Mouse (Mus musculus) neural tube, embryonic 15.5 days (tissue): ENCODE results near the gene Fam20b. TPM values are rescaled to one million over a fixed set of nuclear protein-coding genes. Genes with fewer than 3 reads are reported as not detected.

Experiments used
- ATAC-seq: fragments of 200-750 bp; cut with Nextera tagmentation; 2 replicates; pipeline ENCODE4 v1.8.0; 2017; ENCODE audit warnings: mild to moderate bottlenecking, moderate TSS enrichment, moderate library complexity; ENCODE audit not compliant: low FRiP score
- H3K27ac ChIP-seq: fragments of 300-500 bp; sonication (generic); replicated peaks from 2 replicates; pipeline ENCODE4 v1.5.1; 2015; ENCODE audit warnings: mild to moderate bottlenecking, inconsistent platforms
- H3K27me3 ChIP-seq: fragments of 300-500 bp; sonication (generic); replicated peaks from 2 replicates; pipeline ENCODE4 v1.6.1; 2015; ENCODE audit warnings: inconsistent platforms
- H3K36me3 ChIP-seq: fragments of 300-500 bp; sonication (generic); 2 replicates; pipeline ENCODE4 v1.6.1; 2015; ENCODE audit warnings: inconsistent platforms
- H3K4me1 ChIP-seq: fragments of 300-500 bp; sonication (generic); 2 replicates; pipeline ENCODE4 v1.6.1; 2015; ENCODE audit warnings: inconsistent platforms
- H3K4me2 ChIP-seq: fragments of 300-500 bp; sonication (generic); 2 replicates; pipeline ENCODE4 v1.6.1; 2015; ENCODE audit warnings: inconsistent platforms, mild to moderate bottlenecking, moderate library complexity
- H3K4me3 ChIP-seq: fragments of 300-500 bp; sonication (generic); replicated peaks from 2 replicates; pipeline ENCODE4 v1.5.1; 2015; ENCODE audit warnings: mild to moderate bottlenecking, inconsistent platforms
- H3K9ac ChIP-seq: fragments of 300-500 bp; sonication (generic); replicated peaks from 2 replicates; pipeline ENCODE4 v1.6.1; 2015; ENCODE audit warnings: mild to moderate bottlenecking, inconsistent platforms
- H3K9me3 ChIP-seq: fragments of 300-500 bp; sonication (generic); replicated peaks from 2 replicates; pipeline ENCODE4 v1.6.1; 2016; ENCODE audit warnings: inconsistent platforms
- WGBS: fragments of 180-500 bp; shearing (Covaris S2); methylation state at CpG from one replicate; pipeline ENCODE4 v1.1.7; 2015; ENCODE audit warnings: mixed read lengths; 5-methylcytosine and 5-hydroxymethylcytosine counted together
- polyA plus RNA-seq: library from polyadenylated mRNA; unstranded; fragments of >200 nt; fragmentation: Nextera tagmentation; extraction: Ambion mirVana; gene quantifications from 2 replicates; pipeline ENCODE4 v1.2.1, GENCODE M21; 2015

Fam20b gene
- polyA plus RNA-seq, 1 experiment from 2014 or later, result 27.4 TPM

- WGBS, result 69% methylated on average over 9 of the region's 9 CpGs
- H3K4me3 ChIP-seq, result no peak overlapping the region
- H3K9ac ChIP-seq, result no peak overlapping the region
- H3K36me3 ChIP-seq, result peaks cover 35% of the 10 kb centered on the region
- H3K4me1 ChIP-seq, result peaks cover under 1% of the 10 kb centered on the region; the same call in 1 of the 2 replicates
- ATAC-seq, result no peak
- 0 out of 2 replicates have a peak, but pooled peaks cover 5% of the 10 kb centered on the region for H3K27me3 ChIP-seq
- no peaks in the 10 kb centered on the region for H3K9me3 ChIP-seq
- no peak overlapping the region for H3K4me2 ChIP-seq
- no peak overlapping the region for H3K27ac ChIP-seq
Measured at GRCm38 (mm10) chr1:156679599-156679998, 39.3 kb downstream of the Fam20b start.

DNA sequence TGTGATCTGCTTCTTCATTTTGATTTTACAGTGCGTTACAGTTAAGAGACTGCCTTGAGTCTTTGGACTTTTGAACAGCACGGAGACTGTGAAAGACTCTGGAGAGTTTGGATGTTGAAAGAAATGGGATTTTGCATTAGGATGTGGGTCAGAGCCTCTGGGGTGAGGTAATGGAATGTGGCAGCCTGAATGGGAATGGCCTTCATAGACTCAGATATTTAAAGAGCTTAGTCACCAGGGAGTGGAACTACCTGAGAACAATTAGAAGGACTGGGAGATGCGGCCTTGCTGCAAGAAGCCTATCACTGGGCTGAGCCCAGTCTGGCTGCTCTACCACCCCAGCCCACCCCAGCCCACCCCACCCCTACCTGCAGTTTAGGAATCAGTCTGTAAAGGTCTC, 41.7 kb downstream of the Fam20b start:
- H3K4me3 ChIP-seq, result no peak overlapping the region
- peaks cover 22% of the 10 kb centered on the region for H3K36me3 ChIP-seq
- no peak overlapping the region for H3K4me2 ChIP-seq
- no peak overlapping the region for H3K27ac ChIP-seq
- H3K9me3 ChIP-seq, result no peaks in the 10 kb centered on the region
- peaks cover 20% of the 10 kb centered on the region for H3K4me1 ChIP-seq
- no peak overlapping the region for H3K9ac ChIP-seq
- ATAC-seq, result no peak
- WGBS, result 84% methylated on average over 3 of the region's 3 CpGs
- H3K27me3 ChIP-seq, result 0 out of 2 replicates have a peak, but pooled peaks cover 7% of the 10 kb centered on the region

- Histone ChIP-seq H3K4me2 (no peak overlapping the region), H3K4me3 (no peak overlapping the region), H3K27ac (no peak overlapping the region), H3K9ac (no peak overlapping the region), H3K36me3 (peaks cover 18% of the 10 kb centered on the region), H3K27me3 (0 out of 2 replicates have a peak, but pooled peaks cover 7% of the 10 kb centered on the region), H3K4me1 (peaks cover 20% of the 10 kb centered on the region), H3K9me3 (no peaks in the 10 kb centered on the region)
- WGBS, result 86% methylated on average over 5 of the region's 5 CpGs
- no peak for ATAC-seq
Measured at GRCm38 (mm10) chr1:156676596-156676995, 42.3 kb downstream of the Fam20b start.

- H3K9me3 ChIP-seq, result no peaks in the 10 kb centered on the region
- no peak overlapping the region for H3K9ac ChIP-seq
- peaks cover 20% of the 10 kb centered on the region for H3K4me1 ChIP-seq
- H3K4me2 ChIP-seq, result no peak overlapping the region
- peaks cover 14% of the 10 kb centered on the region for H3K36me3 ChIP-seq
- 0 out of 2 replicates have a peak, but pooled peaks cover 7% of the 10 kb centered on the region for H3K27me3 ChIP-seq
- WGBS, result 41% methylated on average over 12 of the region's 12 CpGs
- H3K27ac ChIP-seq, result no peak overlapping the region
- ATAC-seq, result no peak
- H3K4me3 ChIP-seq, result no peak overlapping the region
Measured at GRCm38 (mm10) chr1:156676171-156676570, 42.7 kb downstream of the Fam20b start.

- Histone ChIP-seq H3K27ac (no peak within 1 kb of the TSS), H3K4me3 (peak within 1 kb of the TSS; percentile 46), H3K9ac (peak within 1 kb of the TSS; percentile 43), H3K36me3 (0 out of 2 replicates have a peak, but pooled peaks cover under 1% of the 10 kb centered on the region), H3K4me2 (peak within 1 kb of the TSS; percentile 92), H3K9me3 (no peaks in the 10 kb centered on the region), H3K27me3 (0 out of 2 replicates have a peak, but pooled peaks cover 7% of the 10 kb centered on the region), H3K4me1 (peaks cover 20% of the 10 kb centered on the region)
- 8% methylated on average over 37 of the region's 37 CpGs for WGBS
- peak; percentile 78; the same call in 1 of the 2 replicates for ATAC-seq
Measured at GRCm38 (mm10) chr1:156674195-156675000, 44.5 kb downstream of the Fam20b start, which contains the start of gene Tor3a. Gene Tor3a (minus strand): TSS chr1:156674356.

DNA sequence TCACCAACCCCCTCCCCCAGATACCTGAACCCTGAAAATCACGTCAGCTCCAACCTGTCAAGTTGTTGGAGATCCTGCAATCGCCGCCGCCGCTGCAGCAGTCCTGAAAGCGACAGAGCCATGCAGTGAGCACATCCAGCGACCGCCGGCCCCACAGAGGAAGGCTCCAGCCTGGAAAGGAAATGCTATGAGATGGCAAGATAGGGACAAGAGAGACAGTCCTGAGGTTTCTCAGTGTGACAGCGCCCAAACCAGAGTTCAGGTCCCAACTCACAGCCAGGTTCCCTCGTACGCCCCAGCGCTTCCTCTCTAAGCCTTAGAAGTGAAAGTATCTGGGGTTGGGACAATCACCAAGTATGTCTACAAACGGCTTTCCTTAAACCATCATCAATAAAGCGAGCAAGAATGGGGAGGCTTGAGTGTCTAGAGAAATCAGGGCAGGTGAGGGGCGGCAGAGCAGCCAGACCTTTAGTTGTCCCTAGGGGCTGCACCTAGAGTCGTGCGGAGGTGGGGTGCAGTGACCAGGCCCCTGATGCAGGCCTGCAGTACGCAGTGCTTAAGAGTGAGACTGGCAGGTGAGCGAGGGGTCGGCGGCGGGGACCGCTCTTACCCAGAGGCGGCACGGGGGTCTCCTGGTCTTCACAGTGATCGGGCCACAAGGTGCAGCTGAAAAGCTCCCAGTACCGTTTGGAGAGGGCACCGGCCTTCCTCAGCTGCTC, 45.3 kb downstream of the Fam20b start:
- no peaks in the 10 kb centered on the region for H3K36me3 ChIP-seq
- peak overlapping the region; percentile 92 for H3K4me2 ChIP-seq
- peak overlapping the region; percentile 43 for H3K9ac ChIP-seq
- peaks cover 22% of the 10 kb centered on the region for H3K4me1 ChIP-seq
- H3K27ac ChIP-seq, result no peak overlapping the region
- peak; percentile 33; the same call in 1 of the 2 replicates for ATAC-seq
- WGBS, result 2% methylated on average over 29 of the region's 29 CpGs
- 0 out of 2 replicates have a peak, but pooled peaks cover 7% of the 10 kb centered on the region for H3K27me3 ChIP-seq
- peak overlapping the region; percentile 46 for H3K4me3 ChIP-seq
- H3K9me3 ChIP-seq, result no peaks in the 10 kb centered on the region

DNA sequence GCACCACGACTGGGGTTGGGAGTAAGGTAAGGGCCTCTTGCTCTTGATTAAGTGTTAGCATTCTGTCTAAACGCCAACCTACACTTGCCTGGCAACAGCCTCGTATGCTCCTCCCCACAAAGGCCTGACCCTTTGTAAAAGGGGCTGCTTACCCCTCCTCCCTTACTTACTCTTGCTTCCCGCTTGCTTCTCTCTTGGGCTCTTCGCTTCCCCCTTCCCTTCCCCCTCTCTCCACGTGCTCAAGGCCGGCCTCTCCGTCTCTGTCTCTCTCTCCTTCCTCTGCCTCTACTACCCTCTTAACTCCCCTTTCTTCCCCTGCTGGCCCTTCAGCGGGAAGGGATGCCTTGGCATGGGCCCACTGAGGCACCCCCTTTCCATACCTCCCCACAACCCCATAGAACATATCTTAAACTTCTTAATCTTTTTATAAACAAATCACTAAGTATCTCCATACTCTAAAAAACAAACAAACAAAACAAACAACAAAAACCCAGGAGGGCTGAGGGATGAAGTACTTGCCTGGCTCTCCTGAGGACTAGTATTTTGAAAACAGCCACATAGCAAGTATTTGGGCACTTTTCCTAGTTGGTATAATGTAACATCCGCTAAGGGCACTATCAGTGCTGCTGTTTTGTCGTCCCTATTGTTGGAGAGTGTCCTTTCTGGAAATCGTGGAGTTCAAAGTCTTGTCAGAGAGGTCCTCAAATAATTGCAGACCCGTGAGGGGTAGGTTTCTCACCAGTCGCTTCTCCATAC, 46.0 kb downstream of the Fam20b start:
- ATAC-seq, result 0 out of 2 replicates have a peak, but pooled peaks have one; percentile 3
- H3K36me3 ChIP-seq, result no peaks in the 10 kb centered on the region
- peak overlapping the region; percentile 92 for H3K4me2 ChIP-seq
- H3K4me1 ChIP-seq, result peaks cover 25% of the 10 kb centered on the region
- H3K9me3 ChIP-seq, result no peaks in the 10 kb centered on the region
- 7% methylated on average over 14 of the region's 14 CpGs for WGBS
- peak overlapping the region; percentile 46 for H3K4me3 ChIP-seq
- H3K9ac ChIP-seq, result no peak overlapping the region
- H3K27me3 ChIP-seq, result 0 out of 2 replicates have a peak, but pooled peaks cover 7% of the 10 kb centered on the region
- no peak overlapping the region for H3K27ac ChIP-seq

GRCm38 (mm10) chr1:156671921-156672320, 47.0 kb downstream of the Fam20b start:
- H3K27me3 ChIP-seq, result 0 out of 2 replicates have a peak, but pooled peaks cover 7% of the 10 kb centered on the region
- no peak for ATAC-seq
- H3K27ac ChIP-seq, result no peak overlapping the region
- no peaks in the 10 kb centered on the region for H3K36me3 ChIP-seq
- H3K9me3 ChIP-seq, result no peaks in the 10 kb centered on the region
- H3K4me3 ChIP-seq, result no peak overlapping the region
- H3K4me2 ChIP-seq, result no peak overlapping the region
- H3K9ac ChIP-seq, result no peak overlapping the region
- WGBS, result 88% methylated on average over 3 of the region's 3 CpGs
- peaks cover 25% of the 10 kb centered on the region for H3K4me1 ChIP-seq

DNA sequence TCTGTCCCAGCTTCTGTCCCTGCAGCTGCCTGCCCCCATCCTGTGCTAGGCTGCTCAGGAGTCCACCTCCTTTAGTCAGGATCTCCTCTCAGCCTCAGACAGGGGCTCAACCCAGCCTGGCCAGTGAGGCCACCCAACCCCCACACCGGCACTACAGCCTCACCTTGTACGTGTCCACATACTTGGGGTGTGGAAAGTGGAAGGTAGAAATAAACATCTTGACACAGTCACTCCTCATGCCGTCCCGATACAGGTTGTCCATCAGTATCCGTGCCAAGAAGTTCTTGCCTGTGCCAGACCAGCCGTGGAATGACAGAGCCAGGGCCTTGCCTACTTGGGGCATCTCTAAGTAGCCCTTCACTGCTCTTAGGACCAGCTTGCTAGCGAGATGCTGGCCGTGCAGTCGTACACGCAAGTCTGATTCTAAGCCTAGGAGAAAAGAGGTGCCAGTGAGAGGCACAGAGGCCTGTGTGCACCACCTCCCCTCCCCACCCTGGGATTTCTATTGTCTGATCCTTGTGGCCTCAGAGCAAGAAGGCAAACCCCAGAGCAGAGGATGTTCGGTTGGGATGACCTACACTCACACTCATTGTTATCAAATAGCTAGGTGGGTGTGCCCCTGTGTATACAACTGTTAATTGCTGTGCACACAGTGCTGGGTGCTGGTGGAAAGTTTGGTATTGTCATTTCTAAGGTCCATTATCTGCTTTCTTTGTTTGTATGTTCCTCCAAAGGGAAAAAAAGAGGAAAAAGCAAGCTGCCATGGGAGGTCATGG, 49.5 kb downstream of the Fam20b start:
- Histone ChIP-seq H3K36me3 (no peaks in the 10 kb centered on the region), H3K9ac (no peak overlapping the region), H3K4me2 (no peak overlapping the region), H3K4me1 (peaks cover 23% of the 10 kb centered on the region), H3K27me3 (0 out of 2 replicates have a peak, but pooled peaks cover under 1% of the 10 kb centered on the region), H3K9me3 (no peaks in the 10 kb centered on the region), H3K27ac (no peak overlapping the region), H3K4me3 (no peak overlapping the region)
- ATAC-seq, result no peak
- WGBS, result 41% methylated on average over 11 of the region's 11 CpGs

DNA sequence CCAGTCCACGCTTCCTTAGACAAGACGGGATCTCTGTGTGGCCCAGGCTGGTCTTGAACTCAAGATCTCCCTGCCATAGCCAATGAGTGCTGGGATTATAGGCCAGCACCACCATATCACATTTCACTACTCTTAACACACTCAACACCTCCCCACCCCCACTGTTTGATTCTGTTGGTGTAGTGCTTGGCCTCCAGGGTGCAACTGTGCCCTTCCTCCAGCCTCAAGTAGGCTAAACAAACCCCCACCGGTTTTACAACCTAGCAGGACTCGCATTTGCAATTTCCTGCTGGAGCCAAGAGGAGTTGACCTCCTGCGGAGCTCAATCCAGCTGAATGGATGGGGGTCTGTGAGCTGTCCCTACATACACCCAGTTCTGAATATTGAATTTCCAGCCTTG, 50.3 kb downstream of the Fam20b start:
- WGBS, result 26% methylated on average over 5 of the region's 5 CpGs
- H3K9ac ChIP-seq, result no peak overlapping the region
- H3K27me3 ChIP-seq, result no peaks in the 10 kb centered on the region
- H3K4me1 ChIP-seq, result peaks cover 15% of the 10 kb centered on the region
- no peak for ATAC-seq
- H3K9me3 ChIP-seq, result no peaks in the 10 kb centered on the region
- H3K36me3 ChIP-seq, result no peaks in the 10 kb centered on the region
- no peak overlapping the region for H3K4me2 ChIP-seq
- H3K4me3 ChIP-seq, result no peak overlapping the region
- no peak overlapping the region for H3K27ac ChIP-seq
